ENCODE assay signal across 20 mouse cellular contexts in the genomic region with DNA sequence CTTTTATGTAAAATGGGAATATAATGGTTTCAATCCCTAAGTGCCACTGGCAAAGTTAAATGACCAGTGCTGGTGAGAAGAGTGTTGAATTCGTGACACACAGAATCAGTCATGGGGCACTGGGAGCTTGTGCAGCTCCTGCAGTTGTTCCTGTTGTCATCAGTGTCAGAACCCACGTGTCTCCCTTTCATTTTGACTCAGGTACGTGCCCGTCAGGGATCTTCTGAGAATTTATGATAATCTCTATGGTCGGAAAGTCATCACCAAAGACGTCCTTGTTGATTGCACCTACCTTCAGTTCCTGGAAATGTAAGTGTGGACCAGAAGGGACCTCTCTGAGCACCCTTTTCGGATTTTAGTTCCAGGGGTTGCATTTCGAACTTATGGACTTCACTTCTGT. TPM values are rescaled to one million over a fixed set of nuclear protein-coding genes. Genes with fewer than 3 reads are reported as not detected.
DNase-seq lines count a peak whose midpoint lies in the region; TF ChIP-seq lines count a peak whose summit lies in the region.
"Had no signal": no experiment of that assay in that cellular context is flagged by ENCODE, and none has a peak within 500 bp of the region (broad histone marks: within the 10 kb centered on the region; RNA-seq: fewer than 3 reads in every experiment).

No protein-coding gene starts in this region.

- H3K27me3 ChIP-seq in CH12.LX (replicated peaks): peaks cover 3% of the 10 kb centered on the region
- no peaks in the 10 kb centered on the region for H3K27me3 ChIP-seq in heart, adult 2 months (ENCODE audit: control insufficient read depth, insufficient read depth, low read length)
- H3K27me3 ChIP-seq: embryonic facial prominence, embryonic 12.5 days; forebrain, embryonic 13.5 days; forebrain, embryonic 15.5 days had no signal

- in situ Hi-C loops in CH12.LX (cut with MboI; ENCODE audit: low pct_ligation_motif_present, low pct_unique_long_range_greater_than_20kb, low sequenced_read_pairs): no loop called here

- H3K4me2 ChIP-seq in CH12.LX (ENCODE audit: insufficient read depth, low read depth, poor library complexity, severe bottlenecking): peak overlapping the region; percentile 62
- H3K4me2 ChIP-seq: embryonic facial prominence, embryonic 12.5 days; forebrain, embryonic 13.5 days; forebrain, embryonic 15.5 days had no signal

- H3K9me3 ChIP-seq in CH12.LX (replicated peaks; ENCODE audit: low read length): no peaks in the 10 kb centered on the region
- H3K9me3 ChIP-seq: embryonic facial prominence, embryonic 10.5 days; embryonic facial prominence, embryonic 12.5 days; forebrain, embryonic 13.5 days; forebrain, embryonic 15.5 days had no signal

- TF ChIP-seq EP300 in CH12.LX (IDR thresholded peaks at IDR 0.05; ENCODE audit: low read length): peak; percentile 79
- TF ChIP-seq EP300 in heart, adult 2 months (IDR thresholded peaks at IDR 0.05; ENCODE audit: insufficient read depth, low read depth, low read length): no peak

- 83% methylated on average over 8 of the region's 8 CpGs for WGBS in heart, adult 2 months

- no peaks in the 10 kb centered on the region for H3K36me3 ChIP-seq in CH12.LX (replicated peaks in 1 of 2; ENCODE audit: control insufficient read depth in 1 of 2, insufficient read depth in 1 of 2, low read length in 1 of 2)
- H3K36me3 ChIP-seq in heart, adult 2 months (ENCODE audit: control insufficient read depth, insufficient read depth, low read length): no peaks in the 10 kb centered on the region
- H3K36me3 ChIP-seq: embryonic facial prominence, embryonic 10.5 days; embryonic facial prominence, embryonic 12.5 days; forebrain, embryonic 15.5 days had no signal

- no peak for TF ChIP-seq CTCF in CH12.LX (conservative IDR thresholded peaks at IDR 0.05 in 1 of 2, IDR thresholded peaks at IDR 0.05 in 1 of 2; ENCODE audit: low read depth in 2 of 2, low read length in 2 of 2)
- no peak for TF ChIP-seq CTCF in heart, adult 2 months (IDR thresholded peaks at IDR 0.05)

- peaks cover 5 to 27% of the 10 kb centered on the region in 2 experiments for H3K4me1 ChIP-seq in CH12.LX (ENCODE audit: control insufficient read depth in 1 of 2, insufficient read depth in 2 of 2)
- no peaks in the 10 kb centered on the region for H3K4me1 ChIP-seq in heart, adult 2 months (ENCODE audit: control insufficient read depth, insufficient read depth, low read length)
- H3K4me1 ChIP-seq: forebrain, embryonic 13.5 days had no signal

- dilution Hi-C loops in CH12.LX (cut with MboI; ENCODE audit: extremely low pct_ligation_motif_present, extremely low pct_unique_long_range_greater_than_20kb, low sequenced_read_pairs): no loop called here

- H3K79me2 ChIP-seq in CH12.LX (replicated peaks; ENCODE audit: control insufficient read depth, extremely low read depth, insufficient read depth, poor library complexity, severe bottlenecking): no peaks in the 10 kb centered on the region
- H3K79me2 ChIP-seq in heart, adult 2 months (replicated peaks; ENCODE audit: control insufficient read depth, insufficient read depth, low read length): no peaks in the 10 kb centered on the region

- TF ChIP-seq RAD21 in CH12.LX (IDR thresholded peaks at IDR 0.05; ENCODE audit: low read depth, low read length): no peak

- no peak overlapping the region for H3K9ac ChIP-seq in CH12.LX (ENCODE audit: insufficient read depth, low read depth)
- no peak overlapping the region for H3K9ac ChIP-seq in heart, adult 2 months (ENCODE audit: low read depth, low read length)
- H3K9ac ChIP-seq: embryonic facial prominence, embryonic 12.5 days; forebrain, embryonic 13.5 days; forebrain, embryonic 15.5 days; forebrain, postnatal 0 days had no signal

- intact Hi-C loops in heart, adult 2 months (cut with DNase I): no loop called here

- TF ChIP-seq POLR2A in CH12.LX (IDR thresholded peaks at IDR 0.05; ENCODE audit: low read depth, low read length): no peak
- no peak for TF ChIP-seq POLR2A in heart, adult 2 months (IDR thresholded peaks at IDR 0.05; ENCODE audit: insufficient read depth, low read depth, low read length)

- H3K27ac ChIP-seq in CH12.LX (ENCODE audit: insufficient read depth, low read depth): no peak overlapping the region
- H3K27ac ChIP-seq in heart, adult 2 months: no peak overlapping the region
- H3K27ac ChIP-seq: embryonic facial prominence, embryonic 10.5 days; embryonic facial prominence, embryonic 12.5 days; forebrain, embryonic 13.5 days; forebrain, embryonic 15.5 days had no signal

- no peak overlapping the region for H3K4me3 ChIP-seq in CH12.LX (replicated peaks in 1 of 3; ENCODE audit: low read depth in 2 of 3, low read length in 2 of 3, poor library complexity in 1 of 3)
- no peak overlapping the region for H3K4me3 ChIP-seq in heart, adult 2 months
- H3K4me3 ChIP-seq: embryonic facial prominence, embryonic 10.5 days; embryonic facial prominence, embryonic 12.5 days; forebrain, embryonic 13.5 days; forebrain, embryonic 15.5 days had no signal

- peak; percentile 63 for DNase-seq in CD4-positive, CD25-positive, alpha-beta regulatory T cell, adult 2 months (ENCODE audit: low read depth, low spot score)
- peak; percentile 65 for DNase-seq in CH12.LX (ENCODE audit: extremely low read depth)
- DNase-seq in induced T-regulatory cell, adult 2 months (ENCODE audit: low read depth): peak; percentile 86
- DNase-seq in heart, adult 2 months: no peak
- no peak for DNase-seq in thymus, postnatal 25 days
- no peak for DNase-seq in gastrocnemius, postnatal 25 days
- no peak for DNase-seq in spleen, postnatal 10 days (ENCODE audit: low spot score in 2 of 2)
- DNase-seq: adrenal gland, adult 8-10 months; adrenal gland, postnatal 14 days; adrenal gland, postnatal 36 days; cerebellum, adult 11-12 months; cerebellum, adult 2 months; cerebellum, adult 9-10 months; cerebellum, postnatal 10 days; cerebellum, postnatal 25 days; forebrain, postnatal 0 days had no signal

TF ChIP-seq in CH12.LX, 34 proteins besides CTCF, POLR2A, EP300 and RAD21 (continues in another document):
- peak; percentile 87 for TF ChIP-seq ETS1 (conservative IDR thresholded peaks at IDR 0.05; ENCODE audit: low read depth, low read length)
- peak; percentile 98 for TF ChIP-seq IRF4 (IDR thresholded peaks at IDR 0.05; ENCODE audit: low read depth, low read length)
- no peak for TF ChIP-seq ZKSCAN1 (IDR thresholded peaks at IDR 0.05; ENCODE audit: borderline replicate concordance, low read depth, low read length)
- TF ChIP-seq TBP (conservative IDR thresholded peaks at IDR 0.05; ENCODE audit: low read depth, low read length): no peak
- TF ChIP-seq MXI1 (IDR thresholded peaks at IDR 0.05; ENCODE audit: low read depth, low read length): peak; percentile 90
- TF ChIP-seq E2F4 (IDR thresholded peaks at IDR 0.05; ENCODE audit: insufficient replicate concordance, low read depth, low read length): no peak
- no peak; the same call in 1 of the 2 replicates for TF ChIP-seq TCF12 (IDR thresholded peaks at IDR 0.05; ENCODE audit: low read depth, low read length)
- TF ChIP-seq JUND (conservative IDR thresholded peaks at IDR 0.05; ENCODE audit: low read depth, low read length): peak; percentile 96
- TF ChIP-seq MAZ (IDR thresholded peaks at IDR 0.05; ENCODE audit: low read depth, low read length): no peak
- TF ChIP-seq MAFK (IDR thresholded peaks at IDR 0.05; ENCODE audit: insufficient replicate concordance, low read length): 0 out of 2 replicates have a peak, but pooled peaks have one; percentile 27
- peak; percentile 96 for TF ChIP-seq BHLHE40 (IDR thresholded peaks at IDR 0.05; ENCODE audit: low read depth, low read length)
- peak; percentile 87; the same call in 1 of the 2 replicates for TF ChIP-seq MYC (IDR thresholded peaks at IDR 0.05; ENCODE audit: low read depth, low read length)
- peak; percentile 54 for TF ChIP-seq USF2 (conservative IDR thresholded peaks at IDR 0.05; ENCODE audit: low read depth, low read length)
- TF ChIP-seq MAX (IDR thresholded peaks at IDR 0.05; ENCODE audit: low read length): peak; percentile 96
- peak; percentile 79 for TF ChIP-seq MEF2A (IDR thresholded peaks at IDR 0.05; ENCODE audit: borderline replicate concordance, low read depth, low read length)
- no peak for TF ChIP-seq UBTF (IDR thresholded peaks at IDR 0.05; ENCODE audit: low read depth, low read length)
- TF ChIP-seq NRF1 (IDR thresholded peaks at IDR 0.05; ENCODE audit: low read depth, low read length): no peak
- TF ChIP-seq SIN3A (IDR thresholded peaks at IDR 0.05; ENCODE audit: low read length): peak; percentile 96
- no peak for TF ChIP-seq PAX5 (IDR thresholded peaks at IDR 0.05; ENCODE audit: low read length)
- no peak for TF ChIP-seq ZC3H11A (IDR thresholded peaks at IDR 0.05; ENCODE audit: low read depth, low read length)
- TF ChIP-seq ELF1 (IDR thresholded peaks at IDR 0.05; ENCODE audit: low read depth, low read length): peak; percentile 46; the same call in 1 of the 2 replicates
- TF ChIP-seq JUN (IDR thresholded peaks at IDR 0.05; ENCODE audit: insufficient read depth, low read depth, low read length): peak; percentile 92
- TF ChIP-seq CHD2 (IDR thresholded peaks at IDR 0.05; ENCODE audit: low read length): no peak
- TF ChIP-seq USF1 (IDR thresholded peaks at IDR 0.05; ENCODE audit: low read depth, low read length): peak; percentile 63
- TF ChIP-seq HCFC1 (IDR thresholded peaks at IDR 0.05; ENCODE audit: low read depth, low read length): peak; percentile 24; the same call in 1 of the 2 replicates
- no peak for TF ChIP-seq NELFE (IDR thresholded peaks at IDR 0.05; ENCODE audit: low read depth, low read length)

RNA-seq across cellular contexts. Expression of gene Gpld1, which starts 19.2 kb away (rescaled TPM):
- total RNA-seq in CH12.LX (2012; rRNA removed) (1.0 and 1.4 TPM in 2 replicates), CH12.LX (2014; rRNA removed) (0.30 and 0.34 TPM in 2 replicates)
- 0.23 and 0.57 TPM in 2 replicates for polyA plus RNA-seq in CH12.LX (2012; ENCODE audit: insufficient read length, low read depth)
- 1 to 10 TPM; 2.1 to 2.7 TPM for total RNA-seq in heart, adult 2 months (2021)
- polyA plus RNA-seq in heart, adult 2 months (2012; rRNA removed): 0.98 and 1.6 TPM in 2 replicates
- total RNA-seq in gastrocnemius, postnatal 25 days (2021): under 1 TPM; 0.40 to 0.43 TPM

RNA-seq across cellular contexts. Expression of gene Aldh5a1, which starts 24.7 kb away (rescaled TPM):
- total RNA-seq in CH12.LX (2012; rRNA removed) (1.6 and 2.4 TPM in 2 replicates), CH12.LX (2014; rRNA removed) (0.36 and 0.50 TPM in 2 replicates)
- polyA plus RNA-seq in CH12.LX (2012; ENCODE audit: insufficient read length, low read depth): 0.93 and 1.3 TPM in 2 replicates
- total RNA-seq in heart, adult 2 months (2021): 10 to 100 TPM; 26.7 to 28.7 TPM
- polyA plus RNA-seq in heart, adult 2 months (2012; rRNA removed): 9.6 and 16.2 TPM in 2 replicates
- total RNA-seq in gastrocnemius, postnatal 25 days (2021): 1 to 10 TPM; 5.8 to 5.9 TPM

RNA-seq across cellular contexts. Expression of gene Mrs2, which starts 58.1 kb away (rescaled TPM):
- total RNA-seq in CH12.LX (2012; rRNA removed): 12.6 and 15.5 TPM in 2 replicates
- 12.1 TPM in 2 replicates for total RNA-seq in CH12.LX (2014; rRNA removed)
- polyA plus RNA-seq in CH12.LX (2012; ENCODE audit: insufficient read length, low read depth): 29.5 and 38.8 TPM in 2 replicates
- total RNA-seq in heart, adult 2 months (2021): 10 to 100 TPM; 46.8 to 49.3 TPM
- polyA plus RNA-seq in heart, adult 2 months (2012; rRNA removed): 24.1 and 57.1 TPM in 2 replicates
- total RNA-seq in gastrocnemius, postnatal 25 days (2021): 10 to 100 TPM; 35.2 to 39.6 TPM

Comparison
In these comparisons a context has a peak if more than half of its experiments do, and no peak if none do; other contexts are left out.
1. DNase-seq: peak in CD4-positive, CD25-positive, alpha-beta regulatory T cell, adult 2 months (single experiment), CH12.LX (single experiment) and induced T-regulatory cell, adult 2 months (single experiment); none in heart, adult 2 months (0 of 2), thymus, postnatal 25 days (single experiment), gastrocnemius, postnatal 25 days (single experiment) and spleen, postnatal 10 days (0 of 2).
2. RNA of gene Aldh5a1, which starts 24.7 kb away (total RNA-seq): 26.7 to 28.7 TPM in heart, adult 2 months; 5.8 to 5.9 TPM in gastrocnemius, postnatal 25 days and 0.36 to 2.4 TPM in CH12.LX; every median in the first group is over 4 times any median in the second.